Mouse (Mus musculus) heart, adult 2 months (tissue): Measurements from ENCODE around the gene Gata1. TPM values are rescaled to one million over a fixed set of nuclear protein-coding genes. Genes with fewer than 3 reads are reported as not detected.

Experiments used
- DNase-seq, 2 experiments: peaks; one replicate each; pipeline ENCODE4 v3.0.0; 2021
- H3K27ac ChIP-seq: fragments of 200-600 bp; 2 replicates; pipeline ENCODE4 v1.8.1; 2022
- H3K27me3 ChIP-seq: fragments of 200-500 bp; 2 replicates; pipeline ENCODE4 v1.6.1; 2012; ENCODE audit warnings: mild to moderate bottlenecking, low read length, inconsistent platforms, mixed read lengths; ENCODE audit not compliant: control insufficient read depth, insufficient read depth
- H3K36me3 ChIP-seq: fragments of 200-500 bp; 2 replicates; pipeline ENCODE4 v1.6.1; 2012; ENCODE audit warnings: low read length, inconsistent platforms; ENCODE audit not compliant: control insufficient read depth, insufficient read depth
- H3K4me1 ChIP-seq: fragments of 200-500 bp; 2 replicates; pipeline ENCODE4 v1.6.1; 2011; ENCODE audit warnings: low read length; ENCODE audit not compliant: control insufficient read depth, insufficient read depth
- H3K4me3 ChIP-seq: fragments of 200-600 bp; 2 replicates; pipeline ENCODE4 v1.8.1; 2022
- H3K79me2 ChIP-seq: fragments of 200-500 bp; replicated peaks from 2 replicates; pipeline ENCODE4 v1.6.1; 2012; ENCODE audit warnings: mild to moderate bottlenecking, inconsistent platforms, low read length, moderate library complexity, mixed read lengths; ENCODE audit not compliant: control insufficient read depth, insufficient read depth
- H3K9ac ChIP-seq: fragments of 200-500 bp; 2 replicates; pipeline ENCODE4 v1.6.1; 2012; ENCODE audit warnings: low read depth, mild to moderate bottlenecking, control low read depth, inconsistent platforms, low read length, mixed read lengths
- CTCF ChIP-seq: fragments of 200-600 bp; IDR thresholded peaks from 2 replicates; pipeline ENCODE4 v1.8.1; 2022; ENCODE audit warnings: antibody characterized with exemption, mild to moderate bottlenecking, moderate library complexity
- EP300 ChIP-seq: fragments of 200-500 bp; IDR thresholded peaks from 2 replicates; pipeline ENCODE4 v1.6.1; 2011; ENCODE audit warnings: low read depth, low read length, control low read depth; ENCODE audit not compliant: insufficient read depth
- POLR2A ChIP-seq: fragments of 200-500 bp; IDR thresholded peaks from 2 replicates; pipeline ENCODE4 v1.6.1; 2011; ENCODE audit warnings: mild to moderate bottlenecking, low read depth, low read length, control low read depth; ENCODE audit not compliant: insufficient read depth
- WGBS: fragments of 180-500 bp; shearing (Covaris S2); methylation state at CpG from one replicate; pipeline ENCODE4 v1.1.7; 2018; 5-methylcytosine and 5-hydroxymethylcytosine counted together
- intact Hi-C: fragments of 180-260 bp; cut with DNase I; formaldehyde crosslinking; loops from one replicate; pipeline ENCODE4 v1.15.1; 2025
- long read RNA-seq: library from polyadenylated mRNA; stranded (forward); transcript quantifications from one replicate; pipeline ENCODE4 v2.0.0, GENCODE M21; 2021
- polyA plus RNA-seq: library from polyadenylated mRNA; depleted of rRNA; stranded (reverse); fragments of >200 nt; gene quantifications from 2 replicates; pipeline ENCODE4 v1.2.3, GENCODE M21; 2012; rRNA removed
- total RNA-seq, 2 experiments: library from RNA; stranded (reverse); gene quantifications; 2 replicates each; pipeline ENCODE4 v1.2.3; 2021

Gene Gata1
- total RNA-seq = under 1 TPM; 0.23 to 0.27 TPM
- polyA plus RNA-seq = 0.26 and 0.43 TPM in 2 replicates
- long read RNA-seq, partial matches to known transcripts = 0 of 1 reads
- long read RNA-seq, other reads (novel, unspliced or antisense) = 0 of 1 reads

GRCm38 (mm10) chrX:7977892-7978291 is at the start of gene Gata1:
TSS of gene Gata1 (minus strand) at chrX:7978071.
- intact Hi-C loops = no loop called here
- 88% methylated on average over 11 of the region's 11 CpGs for WGBS

GRCm38 (mm10) chrX:8026811-8027210 is 48.9 kb upstream of the Gata1 start:
- Histone ChIP-seq H3K4me1 (no peaks in the 10 kb centered on the region), H3K4me3 (no peak overlapping the region), H3K9ac (no peak overlapping the region), H3K36me3 (no peaks in the 10 kb centered on the region), H3K27me3 (no peaks in the 10 kb centered on the region), H3K27ac (no peak overlapping the region), H3K79me2 (no peaks in the 10 kb centered on the region)
- no peak for DNase-seq
- TF ChIP-seq CTCF (no peak), EP300 (no peak)
- 41% methylated on average over 4 of the region's 4 CpGs for WGBS
- intact Hi-C loops = no loop called here

More at GRCm38 (mm10) chrX:7977892-7978291, at the start of gene Gata1:
- TF ChIP-seq CTCF (no peak), EP300 (no peak), POLR2A (no peak)
- Histone ChIP-seq H3K27ac (no peak within 1 kb of the TSS), H3K36me3 (no peaks in the 10 kb centered on the region), H3K4me1 (no peaks in the 10 kb centered on the region), H3K9ac (no peak within 1 kb of the TSS), H3K4me3 (no peak within 1 kb of the TSS), H3K79me2 (no peaks in the 10 kb centered on the region), H3K27me3 (no peaks in the 10 kb centered on the region)
- DNase-seq = no peak

GRCm38 (mm10) chrX:8024795-8025194 is 46.9 kb upstream of the Gata1 start:
- no peak overlapping the region for H3K27ac ChIP-seq
- no peaks in the 10 kb centered on the region for H3K27me3 ChIP-seq
- no peaks in the 10 kb centered on the region for H3K4me1 ChIP-seq
- intact Hi-C loops = no loop called here
- H3K36me3 ChIP-seq = no peaks in the 10 kb centered on the region
- no peak overlapping the region for H3K9ac ChIP-seq
- H3K79me2 ChIP-seq = no peaks in the 10 kb centered on the region
- no peak overlapping the region for H3K4me3 ChIP-seq
- no peak for DNase-seq
- 65% methylated on average over 2 of the region's 2 CpGs for WGBS
- TF ChIP-seq POLR2A = no peak
- 0 out of 2 replicates have a peak, but pooled peaks have one; percentile 5 for TF ChIP-seq CTCF
- TF ChIP-seq EP300 = no peak

- intact Hi-C loops = no loop called here
- Histone ChIP-seq H3K4me3 (no peak overlapping the region), H3K27ac (no peak overlapping the region), H3K36me3 (no peaks in the 10 kb centered on the region), H3K27me3 (no peaks in the 10 kb centered on the region), H3K9ac (no peak overlapping the region), H3K79me2 (no peaks in the 10 kb centered on the region), H3K4me1 (no peaks in the 10 kb centered on the region)
- WGBS = 83% methylated on average over 2 of the region's 2 CpGs
- TF ChIP-seq POLR2A = no peak
- peak; percentile 34 for TF ChIP-seq CTCF
- no peak for DNase-seq
Observed at GRCm38 (mm10) chrX:8020111-8020778, 42.4 kb upstream of the Gata1 start.

GRCm38 (mm10) chrX:8018286-8018685 is 40.4 kb upstream of the Gata1 start, which contains the start of gene Glod5:
TSS of gene Glod5 (minus strand) at chrX:8018492.
- no peaks in the 10 kb centered on the region for H3K79me2 ChIP-seq
- H3K9ac ChIP-seq = no peak within 1 kb of the TSS
- intact Hi-C loops = loop anchor here (5.0 kb wide), 1 partner anchor 166 kb away; no protein-coding TSS in a partner anchor
- no peak within 1 kb of the TSS for H3K4me3 ChIP-seq
- H3K27me3 ChIP-seq = no peaks in the 10 kb centered on the region
- no peak within 1 kb of the TSS for H3K27ac ChIP-seq
- no peaks in the 10 kb centered on the region for H3K36me3 ChIP-seq
- TF ChIP-seq CTCF (no peak), EP300 (no peak), POLR2A (no peak)
- WGBS = 45% methylated on average over 2 of the region's 2 CpGs
- H3K4me1 ChIP-seq = no peaks in the 10 kb centered on the region
- DNase-seq = no peak

GRCm38 (mm10) chrX:8017142-8017541 is 39.3 kb upstream of the Gata1 start:
- peak; percentile 16 to 28 for DNase-seq
- H3K27ac ChIP-seq = no peak overlapping the region
- no peaks in the 10 kb centered on the region for H3K79me2 ChIP-seq
- H3K9ac ChIP-seq = no peak overlapping the region
- H3K36me3 ChIP-seq = no peaks in the 10 kb centered on the region
- no peaks in the 10 kb centered on the region for H3K27me3 ChIP-seq
- H3K4me3 ChIP-seq = no peak overlapping the region
- 9% methylated on average over 5 of the region's 5 CpGs for WGBS
- H3K4me1 ChIP-seq = no peaks in the 10 kb centered on the region
- peak; percentile 85 for TF ChIP-seq CTCF
- no peak for TF ChIP-seq EP300
- intact Hi-C loops = loop anchor here (1.0 to 5.0 kb wide), 2 partner anchors 102 to 165 kb away; no protein-coding TSS in a partner anchor
